Mouse (Mus musculus): ENCODE results near the gene Ermp1.
"Not testable (repeated sequence)": the region's sequence is repeated elsewhere in the genome, so short reads cannot be mapped to it uniquely, and the experiment has no call there.

DNA sequence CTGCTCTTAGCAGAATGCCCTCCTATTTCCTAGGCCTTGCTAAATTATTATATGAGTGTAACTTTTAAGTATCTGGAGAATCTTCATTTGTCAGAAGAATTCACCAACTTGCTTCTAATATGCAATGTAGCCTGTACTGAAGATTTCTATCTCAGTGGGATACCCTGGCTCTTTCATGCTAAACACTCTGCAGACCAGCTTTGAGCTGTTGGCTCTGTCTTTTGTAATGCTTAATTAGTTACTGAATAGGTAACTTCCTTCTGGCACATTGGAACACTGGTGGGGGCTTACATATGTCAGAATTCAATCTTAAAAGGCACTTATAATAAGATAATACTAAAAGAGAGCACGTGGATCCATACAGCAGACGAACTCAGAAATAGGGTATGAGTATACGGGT is 54.4 kb downstream of the Ermp1 start:
- not testable (repeated sequence) for TF ChIP-seq MAFK (IDR thresholded peaks at IDR 0.05; ENCODE audit: borderline replicate concordance, low read depth, low read length); POLR2A (IDR thresholded peaks at IDR 0.05; ENCODE audit: control insufficient read depth in 1 of 2, insufficient read depth in 1 of 2, low read depth in 1 of 2, low read length in 2 of 2, poor library complexity in 1 of 2); GATA1 (IDR thresholded peaks at IDR 0.05; ENCODE audit: low read depth, low read length); CTCF (IDR thresholded peaks at IDR 0.05 in 2 of 3, conservative IDR thresholded peaks at IDR 0.05 in 1 of 3; ENCODE audit: control insufficient read depth in 1 of 3, insufficient read depth in 1 of 3, low read depth in 2 of 3, low read length in 3 of 3, poor library complexity in 1 of 3, severe bottlenecking in 1 of 3); CHD2 (IDR thresholded peaks at IDR 0.05; ENCODE audit: low read length); TCF12 (IDR thresholded peaks at IDR 0.05; ENCODE audit: low read depth, low read length); ZC3H11A (IDR thresholded peaks at IDR 0.05; ENCODE audit: low read depth, low read length); SMC3 (IDR thresholded peaks at IDR 0.05; ENCODE audit: low read depth, low read length); MAX (IDR thresholded peaks at IDR 0.05; ENCODE audit: low read length)

Data from MEL (cell line).